Mouse (Mus musculus) E14TG2a.4 (cell line): Measurements from ENCODE around the gene Mical3.

Experiments used
- CTCF ChIP-seq: conservative IDR thresholded peaks from 2 replicates; pipeline ENCODE4 v1.5.1; 2014; ENCODE audit warnings: low read length
- NANOG ChIP-seq: IDR thresholded peaks from 2 replicates; pipeline ENCODE4 v1.6.1; 2014; ENCODE audit warnings: borderline replicate concordance, low read length, mixed read lengths

- TF ChIP-seq CTCF (no peak), NANOG (no peak)
These were observed 138.9 kb downstream of the Mical3 start for GRCm38 (mm10) chr6:120991857-120992256.
